Comparison of ENCODE assay signal across 21 mouse cellular contexts in genomic region chr6:138754955-138755303, GRCm38 (mm10).
"Had no signal": no experiment of that assay in that cellular context is flagged by ENCODE, and none has a peak within 500 bp of the region (broad histone marks: within the 10 kb centered on the region; RNA-seq: fewer than 3 reads in every experiment).

No protein-coding gene starts in this region.

- H3K9ac ChIP-seq: kidney, embryonic 15.5 days; limb, embryonic 13.5 days; liver, embryonic 12.5 days; liver, embryonic 15.5 days; lung, embryonic 15.5 days had no signal

- H3K4me2 ChIP-seq: kidney, embryonic 15.5 days; limb, embryonic 13.5 days; liver, embryonic 12.5 days; liver, embryonic 15.5 days; lung, embryonic 15.5 days; midbrain, embryonic 11.5 days had no signal

- H3K4me3 ChIP-seq: kidney, embryonic 15.5 days; limb, embryonic 10.5 days; limb, embryonic 13.5 days; liver, embryonic 12.5 days; liver, embryonic 15.5 days; lung, embryonic 15.5 days had no signal

- ATAC-seq: liver, embryonic 12.5 days had no signal

- H3K9me3 ChIP-seq: kidney, embryonic 15.5 days; limb, embryonic 10.5 days; limb, embryonic 13.5 days; liver, embryonic 12.5 days; liver, embryonic 15.5 days; lung, embryonic 15.5 days had no signal

- H3K36me3 ChIP-seq: kidney, embryonic 15.5 days; limb, embryonic 10.5 days; limb, embryonic 13.5 days; liver, embryonic 12.5 days; liver, embryonic 15.5 days; lung, embryonic 15.5 days had no signal

- DNase-seq: kidney, postnatal 10 days; kidney, postnatal 36 days; liver; lung, adult 18-20 months; lung, postnatal 10 days; lung, postnatal 36 days; midbrain, embryonic 14.5 days; right cerebral cortex, adult 18-20 months; right cerebral cortex, postnatal 14 days; right cerebral cortex, postnatal 4 days; thymus, adult 2 months; thymus, postnatal 14 days; thymus, postnatal 4 days had no signal

- H3K27ac ChIP-seq: kidney, embryonic 15.5 days; limb, embryonic 10.5 days; limb, embryonic 13.5 days; liver, embryonic 12.5 days; liver, embryonic 15.5 days; lung, embryonic 15.5 days; stomach, postnatal 0 days had no signal

- H3K4me1 ChIP-seq: kidney, embryonic 15.5 days; limb, embryonic 10.5 days; limb, embryonic 13.5 days; liver, embryonic 12.5 days; liver, embryonic 15.5 days; lung, embryonic 15.5 days had no signal

- H3K27me3 ChIP-seq: kidney, embryonic 15.5 days; limb, embryonic 13.5 days; liver, embryonic 12.5 days; liver, embryonic 15.5 days; lung, embryonic 15.5 days had no signal
